Mouse (Mus musculus) lung, postnatal 25 days (tissue): ENCODE measurements around the gene Gm6169.
"Not testable (repeated sequence)": the region's sequence is repeated elsewhere in the genome, so short reads cannot be mapped to it uniquely, and the experiment has no call there.

ENCODE experiments used
- DNase-seq: peaks from one replicate; pipeline ENCODE4 v3.0.0; 2022; ENCODE audit warnings: low spot score

Gm6169 gene

GRCm38 (mm10) chr13:97099187-97099852 lies at the start of gene Gm6169:
Gm6169 (minus strand) TSS chr13:97099237.
- DNase-seq = peak; percentile 8

- DNase-seq = peak; percentile 28
Observed at GRCm38 (mm10) chr13:97145834-97146233, 46.8 kb upstream of the Gm6169 start.

GRCm38 (mm10) chr13:97142321-97142720 lies 43.3 kb upstream of the Gm6169 start:
- DNase-seq = no peak

- not testable (repeated sequence) for DNase-seq
Observed at GRCm38 (mm10) chr13:97138404-97138931, 39.4 kb upstream of the Gm6169 start.

GRCm38 (mm10) chr13:97137466-97138400 lies 38.7 kb upstream of the Gm6169 start, which contains the start of the genes Gfm2 and Nsa2:
Gfm2 (plus strand) TSS chr13:97137937.
Nsa2 (minus strand) TSS chr13:97137937.
- DNase-seq = peak; percentile 91

GRCm38 (mm10) chr13:97130413-97130812 lies 31.4 kb upstream of the Gm6169 start:
- DNase-seq = not testable (repeated sequence)

GRCm38 (mm10) chr13:97129654-97130053 lies 30.6 kb upstream of the Gm6169 start:
- not testable (repeated sequence) for DNase-seq

- no peak for DNase-seq
Observed at GRCm38 (mm10) chr13:97121341-97121740, 22.3 kb upstream of the Gm6169 start.

- no peak for DNase-seq
Observed at GRCm38 (mm10) chr13:97109046-97109445, 10.0 kb upstream of the Gm6169 start.

- DNase-seq = not testable (repeated sequence)
Observed at GRCm38 (mm10) chr13:97107721-97108120, 8.7 kb upstream of the Gm6169 start.

- no peak for DNase-seq
Observed at GRCm38 (mm10) chr13:97104996-97105395, 6.0 kb upstream of the Gm6169 start.

GRCm38 (mm10) chr13:97095726-97096125 lies 3.3 kb downstream of the Gm6169 start:
- no peak for DNase-seq

- DNase-seq = no peak
Observed at GRCm38 (mm10) chr13:97088183-97088582, 10.9 kb downstream of the Gm6169 start.

- no peak for DNase-seq
Observed at GRCm38 (mm10) chr13:97087421-97087820, 11.6 kb downstream of the Gm6169 start.

GRCm38 (mm10) chr13:97086316-97086715 lies 12.7 kb downstream of the Gm6169 start:
- DNase-seq = no peak

- DNase-seq = no peak
Observed at GRCm38 (mm10) chr13:97082432-97082831, 16.6 kb downstream of the Gm6169 start.

GRCm38 (mm10) chr13:97080615-97081014 lies 18.4 kb downstream of the Gm6169 start:
- no peak for DNase-seq

GRCm38 (mm10) chr13:97080201-97080600 lies 18.8 kb downstream of the Gm6169 start:
- no peak for DNase-seq

GRCm38 (mm10) chr13:97077556-97077955 lies 21.5 kb downstream of the Gm6169 start:
- no peak for DNase-seq

- no peak for DNase-seq
Observed at GRCm38 (mm10) chr13:97073497-97073896, 25.5 kb downstream of the Gm6169 start.

- DNase-seq = no peak
Observed at GRCm38 (mm10) chr13:97071626-97072241, 27.3 kb downstream of the Gm6169 start.
